Mouse (Mus musculus): ENCODE data around the gene Phb2.
A peak's percentile ranks its signal among the peaks of the same experiment; 100 is the strongest.

Gene Phb2

DNA sequence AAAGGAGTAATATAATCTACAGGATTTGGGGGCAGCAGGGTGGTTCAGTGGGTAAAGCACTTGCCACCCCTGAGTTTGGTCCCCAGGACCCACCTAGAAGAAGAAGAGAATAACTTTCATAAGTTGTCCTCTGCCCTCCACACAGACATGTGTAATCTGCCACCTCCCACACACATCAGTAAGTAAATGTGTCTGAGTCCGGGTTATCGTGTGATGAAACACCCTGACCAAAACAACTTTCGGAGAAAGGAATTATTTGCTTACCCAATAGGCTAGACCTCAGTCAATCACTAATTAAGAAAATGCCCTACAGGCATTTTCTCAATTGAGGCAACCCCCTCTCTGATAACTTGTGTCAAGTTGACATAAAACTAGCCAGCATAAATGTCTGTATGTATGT is 21.6 kb upstream of the Phb2 start:
- DNase-seq (ENCODE audit: low read depth, low spot score), result no peak

DNA sequence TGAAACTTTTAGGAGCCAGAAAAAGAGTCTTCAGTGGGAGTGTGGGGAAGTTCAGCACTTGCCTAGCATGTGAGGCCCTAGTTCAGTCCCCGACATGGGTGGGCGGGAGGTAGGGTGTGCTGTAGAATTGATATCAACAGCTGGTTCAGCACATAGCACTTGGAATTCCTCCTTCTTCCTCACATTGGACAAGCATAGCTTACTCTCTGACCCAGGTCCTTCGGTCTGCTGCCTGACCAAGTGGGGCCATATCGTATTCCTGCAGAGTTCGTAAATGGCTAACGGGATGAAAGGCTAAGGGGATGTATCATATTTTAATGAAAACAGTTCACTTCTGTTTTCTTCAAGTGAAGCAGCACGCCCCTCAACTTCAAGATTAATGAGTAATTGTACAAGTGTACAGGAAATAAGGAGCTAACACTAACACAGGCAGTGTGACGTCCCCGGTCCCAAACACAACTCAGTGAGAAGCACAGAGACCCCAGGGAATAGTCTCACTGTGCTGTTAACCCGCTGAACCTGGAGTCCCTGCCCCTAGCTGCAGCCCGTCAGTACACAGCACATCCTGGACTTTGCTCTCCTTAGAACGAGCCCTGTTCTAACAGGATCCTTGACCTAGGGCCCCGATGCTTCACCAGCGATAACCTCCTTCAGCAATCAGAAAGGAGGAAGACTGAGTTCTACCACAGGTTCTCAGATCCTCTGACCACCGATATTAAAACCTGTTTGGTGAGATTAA is 18.7 kb upstream of the Phb2 start:
- DNase-seq (ENCODE audit: low read depth, low spot score), result no peak

DNA sequence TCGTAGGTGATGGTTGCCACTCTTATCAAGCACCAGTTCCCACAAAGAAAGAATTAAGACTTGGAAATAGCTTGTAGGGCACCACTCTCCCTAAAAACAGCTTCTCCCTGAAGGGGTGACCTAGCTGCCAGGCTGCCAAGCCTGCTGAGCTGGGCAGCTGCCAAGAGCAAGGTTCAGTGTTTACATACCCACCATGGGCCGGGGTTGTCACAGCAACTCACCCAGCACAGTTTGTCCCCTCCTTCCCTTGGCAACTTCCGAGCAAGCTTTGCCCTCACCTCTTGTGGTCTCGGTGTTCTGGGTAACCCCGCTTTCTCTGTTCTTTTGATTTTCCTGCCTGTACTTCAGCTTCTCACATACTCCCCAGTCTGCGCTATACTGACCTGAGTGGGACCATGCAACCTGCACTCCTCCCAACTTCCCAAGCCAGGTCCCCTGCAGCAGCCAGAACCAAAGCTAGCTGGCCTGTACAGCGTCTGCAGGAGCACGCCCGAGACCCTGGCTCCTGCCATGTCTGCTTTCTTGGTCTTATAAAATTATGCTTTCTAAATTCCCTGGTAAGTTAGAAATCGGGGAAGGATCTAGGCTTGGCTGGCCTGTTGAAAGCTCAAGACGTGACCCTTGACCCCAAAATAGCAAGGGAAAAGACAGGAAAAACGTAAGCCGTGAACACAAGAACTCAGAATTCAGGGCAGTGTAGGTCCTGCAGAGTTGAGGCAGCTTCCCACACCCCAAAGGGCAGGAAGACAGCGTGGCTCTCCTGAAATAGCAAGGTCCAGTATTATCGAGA is 17.8 kb upstream of the Phb2 start:
- no peak for DNase-seq (ENCODE audit: low read depth, low spot score)

DNA sequence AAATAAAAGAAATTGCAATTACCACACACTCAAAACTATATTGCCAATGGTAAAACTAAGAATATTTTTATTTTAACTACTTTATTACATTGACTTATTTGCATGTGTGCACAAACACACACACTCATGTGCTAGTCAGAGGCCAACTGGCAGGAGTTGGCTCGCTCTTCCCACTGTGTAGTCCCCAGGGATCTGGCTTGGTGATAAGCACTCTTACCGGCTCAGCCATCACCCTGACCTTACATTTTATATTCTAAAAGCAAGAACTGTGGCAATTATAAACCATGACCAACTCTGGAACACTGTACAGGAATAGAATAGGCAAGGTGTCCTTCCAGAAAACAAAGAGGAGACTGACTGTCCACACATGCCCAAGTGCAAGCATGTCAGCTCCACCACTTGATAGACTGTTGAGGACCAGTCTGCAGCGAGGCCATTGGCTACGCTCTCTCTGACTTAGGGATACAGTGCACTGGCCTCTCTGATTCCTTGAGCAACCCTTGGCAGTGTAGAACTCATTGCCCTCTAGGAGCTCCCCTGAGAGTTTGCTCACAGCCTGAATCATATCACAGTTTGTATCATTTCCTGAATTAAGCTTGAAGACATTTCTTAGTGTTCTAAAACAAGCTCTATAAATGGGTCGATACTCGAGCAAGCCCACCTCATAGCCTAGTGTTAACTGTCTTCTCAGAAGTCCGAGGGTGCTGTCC is 15.5 kb upstream of the Phb2 start:
- no peak for DNase-seq (ENCODE audit: low read depth, low spot score)

DNA sequence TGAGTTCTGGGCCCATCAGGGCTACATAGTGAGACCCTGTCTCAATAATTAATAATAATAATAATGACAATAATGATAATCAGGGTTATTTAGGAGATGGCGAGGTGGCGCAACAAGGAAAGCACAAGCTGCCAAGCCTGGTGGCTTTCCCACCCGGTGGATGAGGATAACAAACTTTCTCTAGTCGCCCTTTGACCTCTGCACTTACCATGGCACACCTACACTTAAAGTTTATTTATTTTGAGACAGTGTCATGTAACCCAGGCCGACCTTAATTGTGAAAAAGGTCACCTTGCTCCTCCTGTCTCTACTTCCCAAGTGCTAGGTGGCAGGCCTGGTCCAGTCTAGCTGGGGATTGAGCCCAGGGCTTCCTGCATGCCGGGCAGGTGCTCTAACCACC is 13.4 kb upstream of the Phb2 start:
- no peak for DNase-seq (ENCODE audit: low read depth, low spot score)

DNA sequence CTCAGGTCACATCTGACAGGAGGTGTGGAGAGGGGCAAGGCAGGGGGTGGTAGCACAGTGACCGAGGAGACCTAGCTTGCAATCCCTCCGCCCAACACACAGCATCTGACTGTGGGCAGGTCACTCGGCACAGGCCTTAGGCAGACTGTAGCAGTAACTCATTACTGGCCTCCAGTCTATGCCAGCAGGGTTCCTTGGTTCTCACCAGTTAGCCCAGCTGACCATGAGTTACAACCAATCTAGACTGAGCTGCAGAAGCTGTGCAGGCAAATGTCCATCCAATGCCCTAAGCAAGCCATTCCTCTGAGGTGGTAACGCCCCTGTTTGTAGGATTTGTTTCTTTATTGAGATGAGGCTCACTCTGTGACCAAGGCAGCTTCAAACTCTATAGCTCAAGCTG is 12.8 kb upstream of the Phb2 start:
- DNase-seq (ENCODE audit: low read depth, low spot score), result no peak

DNA sequence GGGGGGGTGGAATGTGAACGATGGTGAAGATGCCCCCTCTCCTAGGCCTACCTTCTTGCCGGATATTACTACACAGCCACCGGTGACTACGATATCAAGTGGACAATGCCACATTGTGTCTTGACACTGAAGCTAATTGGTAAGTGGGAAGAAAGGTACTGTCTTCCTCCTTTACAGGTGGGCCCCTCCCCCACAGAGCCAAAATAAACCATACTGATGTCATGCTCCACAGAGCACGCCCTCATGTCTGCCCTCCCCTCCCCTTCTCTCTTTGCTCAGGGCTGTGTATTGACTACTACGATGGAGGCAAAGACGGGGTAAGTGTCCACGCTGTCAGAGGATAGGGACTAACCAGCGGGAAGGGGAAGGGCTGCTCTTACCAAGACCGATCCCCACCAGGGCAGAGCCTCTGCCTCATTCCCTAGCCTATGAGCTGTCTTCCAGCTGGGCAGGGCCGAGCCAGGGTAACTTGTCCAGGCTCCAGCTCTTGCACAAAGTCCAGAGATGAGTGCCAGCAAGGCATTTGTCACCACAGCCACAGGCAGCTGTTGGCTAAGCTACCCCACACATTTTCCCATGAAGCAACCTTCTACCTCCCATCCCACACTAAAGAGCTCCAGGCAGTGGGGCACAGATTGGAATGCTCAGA is 12.1 kb upstream of the Phb2 start:
- no peak for DNase-seq (ENCODE audit: low read depth, low spot score)

DNA sequence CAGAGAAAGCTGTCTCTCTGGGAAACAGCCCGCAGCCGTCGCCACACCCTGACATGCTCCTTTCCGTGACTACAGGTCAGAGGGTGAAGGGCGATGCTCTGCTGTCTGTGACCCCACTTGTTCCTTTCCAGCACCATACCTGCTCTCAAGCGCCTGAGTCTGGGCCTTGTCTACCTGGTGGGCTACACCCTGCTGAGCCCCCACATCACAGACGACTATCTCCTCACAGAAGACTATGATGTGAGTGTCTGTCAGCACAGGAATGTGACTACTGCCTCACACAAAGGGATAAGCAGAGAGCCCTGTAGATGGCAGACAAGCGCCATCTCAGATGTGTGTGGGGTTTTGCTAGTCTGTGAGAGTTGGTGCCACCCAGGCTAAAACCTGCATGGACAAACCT is 10.8 kb upstream of the Phb2 start:
- no peak for DNase-seq (ENCODE audit: low read depth, low spot score)

DNA sequence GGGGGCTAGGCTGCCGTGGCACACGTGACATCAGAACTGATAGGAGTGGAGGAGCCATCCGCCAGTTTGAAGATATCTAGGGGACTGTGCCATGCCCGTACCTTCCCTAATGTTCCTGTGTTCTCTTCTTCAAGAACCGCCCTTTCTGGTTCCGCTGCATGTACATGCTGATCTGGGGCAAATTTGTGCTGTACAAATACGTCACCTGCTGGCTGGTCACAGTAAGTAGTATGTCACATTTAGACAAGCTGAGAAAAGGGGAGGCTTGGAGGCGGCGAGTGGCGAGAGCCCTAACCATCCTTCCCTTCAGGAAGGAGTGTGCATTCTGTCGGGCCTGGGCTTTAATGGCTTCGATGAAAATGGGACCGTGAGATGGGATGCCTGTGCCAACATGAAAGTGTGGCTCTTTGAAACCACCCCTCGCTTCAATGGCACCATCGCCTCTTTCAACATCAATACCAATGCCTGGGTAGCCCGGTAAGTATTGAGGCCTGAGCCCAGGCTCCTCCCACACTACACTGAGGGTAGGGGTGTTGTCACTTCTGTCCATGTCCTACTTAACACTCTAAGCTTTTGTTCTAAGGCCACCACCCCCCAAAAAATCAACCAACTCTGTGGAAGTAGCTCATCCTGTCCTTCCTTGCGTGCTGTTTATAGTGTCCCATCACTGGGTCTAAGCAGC is 9.9 kb upstream of the Phb2 start:
- DNase-seq (ENCODE audit: low read depth, low spot score), result no peak

DNA sequence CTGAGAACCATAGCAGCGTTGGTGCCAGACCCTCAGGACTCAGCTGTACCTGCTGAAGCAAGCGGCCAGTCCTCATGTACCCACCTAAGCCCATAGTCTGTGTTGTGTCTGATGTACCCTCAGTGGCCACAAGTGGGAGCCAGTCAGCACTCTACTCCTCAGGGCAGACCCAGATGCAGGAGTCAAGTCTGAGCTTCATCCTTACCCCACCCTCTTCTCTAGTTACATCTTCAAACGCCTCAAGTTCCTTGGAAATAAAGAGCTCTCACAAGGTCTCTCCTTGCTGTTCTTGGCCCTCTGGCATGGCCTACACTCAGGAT is 9.4 kb upstream of the Phb2 start:
- DNase-seq (ENCODE audit: low read depth, low spot score), result peak; percentile 43

DNA sequence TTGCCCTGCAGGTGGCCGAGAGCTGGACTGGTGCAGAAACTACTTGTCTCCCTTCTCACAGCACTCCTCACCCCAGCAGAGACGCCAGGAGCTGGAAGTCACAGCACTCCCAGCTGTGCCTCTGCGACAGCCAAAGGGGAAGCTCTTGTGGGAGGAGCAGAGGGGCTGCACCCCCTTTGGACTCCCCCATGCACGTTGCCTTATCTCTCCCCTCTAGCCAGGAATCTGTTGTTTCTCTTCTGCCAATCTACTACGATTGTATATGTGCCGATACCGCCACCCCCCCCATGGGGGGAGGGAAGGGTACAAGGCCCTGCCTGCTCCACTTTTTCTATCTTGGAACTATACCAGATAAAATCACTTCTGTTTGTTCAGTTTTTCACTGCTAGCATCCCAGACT is 8.3 kb upstream of the Phb2 start:
- DNase-seq (ENCODE audit: low read depth, low spot score), result no peak

DNA sequence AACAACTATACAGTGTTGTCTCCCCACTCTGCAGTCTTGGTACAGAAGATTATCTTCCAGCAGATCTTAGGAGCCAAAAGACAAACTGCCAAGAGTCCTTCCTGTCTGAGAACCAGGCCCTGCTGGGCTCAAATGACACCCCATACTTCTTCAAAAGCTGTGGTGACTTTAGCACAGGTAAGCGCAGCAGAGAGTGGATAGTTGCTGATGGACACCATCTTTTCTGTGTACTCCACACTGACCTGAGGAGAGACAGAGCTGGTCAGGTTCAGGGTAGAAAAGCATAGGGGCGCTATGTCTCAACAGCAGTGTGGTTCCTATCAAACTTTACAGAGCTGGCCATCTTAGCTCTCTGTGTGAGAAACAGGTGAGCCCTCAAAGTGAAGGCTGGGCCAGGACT is 7.7 kb upstream of the Phb2 start:
- DNase-seq (ENCODE audit: low read depth, low spot score), result no peak

DNA sequence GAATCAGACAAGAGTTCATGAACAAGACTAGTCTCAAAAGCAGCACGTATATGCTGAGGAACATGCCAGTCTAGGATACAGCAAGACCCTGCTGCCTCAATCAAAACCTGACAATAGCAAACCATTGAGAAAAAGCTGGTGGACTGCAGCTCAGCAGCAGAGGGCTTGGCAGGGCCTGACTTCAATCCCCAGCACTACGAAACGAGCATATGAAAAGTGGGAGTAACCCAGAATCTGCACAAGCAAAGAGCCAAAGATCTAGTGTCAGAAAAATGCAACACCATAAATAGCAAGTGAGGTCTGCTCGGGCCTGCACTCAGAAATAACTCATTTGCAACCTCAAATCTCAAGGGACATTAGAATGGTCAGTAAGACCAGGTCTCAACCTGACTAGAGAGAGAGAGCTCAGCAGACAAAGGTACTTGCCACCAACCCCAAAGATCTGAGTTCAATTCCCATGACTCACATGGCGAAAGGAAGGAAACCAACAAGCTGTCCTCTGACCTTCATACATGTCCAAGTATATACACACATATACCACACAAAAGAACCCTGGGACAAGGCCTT is 6.0 kb upstream of the Phb2 start:
- DNase-seq (ENCODE audit: low read depth, low spot score), result no peak

DNA sequence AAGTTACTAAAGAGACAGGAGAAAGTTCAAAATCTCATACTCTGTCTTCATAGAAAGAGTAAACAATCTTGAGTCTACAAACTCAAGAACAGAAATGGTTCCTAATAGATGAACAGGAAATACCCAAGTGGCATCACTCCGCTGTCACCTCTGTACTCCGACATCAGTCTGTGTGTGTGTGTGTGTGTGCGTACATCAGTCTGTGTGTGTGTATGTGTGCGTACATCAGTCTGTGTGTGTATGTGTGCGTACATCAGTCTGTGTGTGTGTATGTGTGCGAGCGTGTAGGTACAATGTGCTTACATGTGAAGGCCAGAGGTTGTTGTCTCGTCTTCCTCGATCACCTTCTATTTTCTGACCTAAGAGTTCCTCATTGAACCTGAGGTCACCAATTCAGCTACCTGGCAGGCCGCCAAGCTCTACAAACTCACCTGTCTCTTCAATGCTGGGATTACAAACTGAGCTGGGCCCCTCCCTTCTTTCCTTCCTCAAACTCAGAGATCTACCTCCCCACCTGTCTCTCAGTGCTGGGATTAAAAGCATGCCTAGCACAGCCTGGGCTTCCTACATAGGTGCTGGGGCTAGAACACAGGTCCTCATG is 3.7 kb upstream of the Phb2 start:
- DNase-seq (ENCODE audit: low read depth, low spot score), result no peak

DNA sequence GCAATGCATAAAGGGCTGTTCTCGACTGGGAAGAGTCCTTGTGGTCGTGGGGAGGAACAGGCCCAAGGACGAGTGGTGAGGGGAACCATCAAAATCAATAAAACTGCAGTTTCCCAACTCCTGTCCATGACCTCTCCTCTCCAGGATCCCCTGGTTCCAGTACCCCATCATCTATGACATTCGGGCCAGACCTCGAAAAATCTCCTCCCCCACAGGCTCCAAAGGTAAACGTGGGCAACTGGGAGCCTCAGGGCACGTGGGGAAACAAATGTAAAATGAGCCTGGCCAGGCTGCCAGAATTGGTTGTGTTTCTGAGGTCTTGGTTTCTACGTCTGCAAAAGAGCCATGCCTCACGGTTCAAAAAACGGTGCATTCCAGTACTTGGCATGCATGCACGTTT is 782 bp downstream of the Phb2 start:
- DNase-seq (ENCODE audit: low read depth, low spot score), result no peak

DNA sequence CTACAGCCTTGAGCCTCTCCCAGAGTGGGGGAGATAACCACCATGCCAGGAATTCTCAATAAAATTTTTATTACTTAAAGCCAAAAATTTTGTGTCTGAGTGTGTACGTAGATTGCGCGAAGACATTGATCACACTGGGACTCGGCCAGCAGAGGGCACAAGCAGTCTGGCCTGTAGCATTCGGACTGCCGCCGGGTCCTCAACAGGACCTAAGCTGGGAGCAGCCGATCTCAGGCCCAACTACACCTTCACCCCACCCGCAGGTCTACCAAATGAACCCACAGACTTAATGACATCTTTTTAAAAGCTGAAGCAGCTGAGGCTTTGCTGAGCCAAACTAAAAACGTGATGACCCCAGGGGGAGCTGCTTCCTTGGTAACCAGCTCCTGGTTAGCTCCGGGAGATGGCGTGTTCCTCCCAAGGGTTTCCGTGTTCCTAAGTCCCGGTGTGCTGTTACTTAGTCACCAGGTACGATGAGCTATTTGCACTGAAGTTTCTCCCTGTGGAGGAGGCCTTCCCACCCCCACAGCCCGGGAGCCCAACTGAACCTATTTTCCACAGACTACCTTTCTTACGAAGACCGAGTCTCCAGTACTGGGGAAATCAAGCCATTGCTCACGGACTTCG is 4.8 kb downstream of the Phb2 start:
- DNase-seq (ENCODE audit: low read depth, low spot score), result no peak

DNA sequence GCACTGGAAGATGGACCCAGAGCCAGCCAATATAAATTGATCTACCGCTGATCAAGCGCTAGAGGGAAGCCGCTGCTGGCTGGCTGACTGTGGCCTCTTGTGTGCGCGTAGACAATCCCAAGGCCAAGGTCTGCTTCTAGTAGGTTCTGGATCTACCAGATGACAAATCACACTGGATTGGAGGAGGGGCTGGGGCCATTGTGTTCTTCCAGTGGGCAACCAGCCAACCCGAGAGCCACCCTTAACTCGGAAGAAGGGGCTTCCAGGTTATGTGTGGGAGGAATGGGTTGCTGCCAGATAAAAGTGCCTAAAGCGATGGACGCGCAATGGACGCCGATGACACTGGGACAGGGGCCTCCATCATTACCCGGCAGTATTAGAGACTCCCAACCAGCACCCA is 5.8 kb downstream of the Phb2 start:
- DNase-seq (ENCODE audit: low read depth, low spot score), result no peak

DNA sequence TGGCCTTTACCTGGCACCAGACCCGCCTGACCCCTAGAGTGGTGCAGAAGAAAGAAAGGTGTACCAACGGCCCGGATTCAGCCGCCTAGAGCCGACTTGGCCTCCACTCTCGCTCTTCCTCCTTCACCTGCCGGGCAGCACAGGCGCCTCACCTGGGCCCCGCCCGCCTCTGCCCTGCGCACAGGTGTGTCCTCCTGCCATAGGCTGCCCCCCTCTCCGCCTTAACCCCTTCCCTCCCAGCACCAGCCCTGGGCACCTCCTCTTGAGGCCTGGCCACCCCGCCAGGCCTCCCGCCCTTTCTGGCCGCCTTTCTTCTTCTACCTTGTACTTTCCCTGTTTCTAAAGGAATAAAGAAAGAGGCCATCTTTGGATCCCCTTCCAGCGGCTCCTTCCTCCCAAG is 6.6 kb downstream of the Phb2 start:
- DNase-seq (ENCODE audit: low read depth, low spot score), result no peak

DNA sequence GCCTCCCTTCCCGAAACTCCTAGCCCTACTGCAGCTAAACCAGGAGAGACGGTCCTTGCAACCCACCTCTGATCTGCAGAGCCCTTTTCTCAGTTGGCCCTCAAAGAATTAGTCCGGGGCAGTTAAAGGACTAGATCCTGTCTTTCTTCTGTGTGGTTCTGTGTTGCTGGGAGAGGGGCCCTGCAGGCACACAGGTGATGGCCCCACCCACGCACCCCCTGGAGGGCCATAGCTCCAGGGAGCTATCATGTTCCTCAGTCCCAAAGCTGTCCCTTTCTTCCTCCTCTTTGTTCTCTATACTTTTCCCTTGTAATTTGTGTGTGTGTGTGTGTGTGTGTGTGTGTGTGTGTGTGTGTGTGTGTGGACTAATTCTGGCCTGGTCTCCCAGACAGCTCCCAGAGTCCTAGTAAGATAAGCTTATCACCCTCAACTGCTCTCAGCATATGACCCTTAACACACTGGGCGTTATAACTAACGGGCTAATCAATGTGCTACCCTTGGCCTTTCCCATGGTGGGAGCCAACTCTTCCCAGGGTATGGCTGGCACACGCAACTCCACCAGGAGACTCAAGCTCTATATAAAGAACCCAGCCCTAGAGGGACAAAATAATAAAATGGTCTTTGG is 7.3 kb downstream of the Phb2 start:
- DNase-seq (ENCODE audit: low read depth, low spot score), result no peak

DNA sequence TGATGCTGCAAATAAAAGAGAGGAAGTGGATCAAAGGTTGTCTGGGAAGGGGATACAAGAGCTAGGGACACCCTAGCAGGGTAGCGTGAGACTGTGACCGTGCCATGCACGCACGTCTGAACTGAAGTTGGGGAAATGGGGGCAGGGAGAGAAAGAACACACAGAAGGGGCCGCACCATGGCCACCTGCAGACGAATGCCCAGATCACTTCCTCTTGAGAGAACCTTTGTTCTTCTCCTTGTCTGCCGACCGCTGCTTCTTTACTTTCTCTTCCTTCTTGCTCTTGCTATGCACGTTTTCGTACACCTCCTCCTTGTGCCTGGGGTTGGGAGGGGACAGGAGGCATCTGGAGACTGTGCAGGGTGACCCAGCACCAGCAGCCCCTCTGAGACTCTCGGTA is 8.8 kb downstream of the Phb2 start:
- no peak for DNase-seq (ENCODE audit: low read depth, low spot score)
